Mouse (Mus musculus): ENCODE results near the gene Pyy. TPM values are rescaled to one million over a fixed set of nuclear protein-coding genes. Genes with fewer than 3 reads are reported as not detected.

Pyy gene
- polyA plus RNA-seq, 2 experiments = 0.22 TPM; not detected in 1

- no peaks in the 10 kb centered on the region for H3K9me3 ChIP-seq (ENCODE audit: control insufficient read depth, low read length)
- DNase-seq (ENCODE audit: low read depth in 3 of 3, low spot score in 3 of 3) = peak; percentile 74 to 80 (median 78)
- 2% methylated on average over 18 of the region's 18 CpGs for WGBS (ENCODE audit: insufficient replicate concordance)
- peak overlapping the region; percentile 71 for H3K4me2 ChIP-seq (ENCODE audit: low read depth)
- peak overlapping the region; percentile 83 for H3K27ac ChIP-seq
- peaks cover 26 to 35% of the 10 kb centered on the region in 2 experiments for H3K4me1 ChIP-seq (replicated peaks; ENCODE audit: control insufficient read depth in 2 of 2, insufficient read depth in 2 of 2, low read length in 1 of 2)
- no peaks in the 10 kb centered on the region for H3K36me3 ChIP-seq (replicated peaks; ENCODE audit: control insufficient read depth, insufficient read depth, low read depth)
- TF ChIP-seq EP300 (IDR thresholded peaks at IDR 0.05; ENCODE audit: low read depth) = no peak
- peak; percentile 90 for TF ChIP-seq CTCF (IDR thresholded peaks at IDR 0.05; ENCODE audit: low read depth)
- H3K9ac ChIP-seq (replicated peaks) = peak overlapping the region; percentile 53
- H3K27me3 ChIP-seq (ENCODE audit: control insufficient read depth, insufficient read depth, low read length) = peaks cover 10% of the 10 kb centered on the region
- H3K4me3 ChIP-seq (ENCODE audit: insufficient read depth in 1 of 2, low read depth in 2 of 2, low read length in 2 of 2) = peak overlapping the region; percentile 35 to 47
- peak; percentile 90 for ATAC-seq (ENCODE audit: insufficient read depth)
Observed at GRCm38 (mm10) chr11:102096887-102097391, 10.7 kb downstream of the Pyy start.

GRCm38 (mm10) chr11:102096446-102096845 is 11.2 kb downstream of the Pyy start:
- Histone ChIP-seq H3K27ac (peak overlapping the region; percentile 83), H3K4me3 (ENCODE audit: insufficient read depth in 1 of 2, low read depth in 2 of 2, low read length in 2 of 2) (peak overlapping the region; percentile 35 to 40; a peak in 3 of 4 replicates), H3K36me3 (replicated peaks; ENCODE audit: control insufficient read depth, insufficient read depth, low read depth) (no peaks in the 10 kb centered on the region), H3K4me1 (replicated peaks; ENCODE audit: control insufficient read depth in 2 of 2, insufficient read depth in 2 of 2, low read length in 1 of 2) (peaks cover 26 to 35% of the 10 kb centered on the region in 2 experiments), H3K27me3 (ENCODE audit: control insufficient read depth, insufficient read depth, low read length) (peaks cover 7% of the 10 kb centered on the region), H3K9ac (replicated peaks) (peak overlapping the region; percentile 29), H3K9me3 (ENCODE audit: control insufficient read depth, low read length) (no peaks in the 10 kb centered on the region), H3K4me2 (ENCODE audit: low read depth) (peak overlapping the region; percentile 71)
- peak; percentile 38 for ATAC-seq (ENCODE audit: insufficient read depth)
- no peak for DNase-seq (ENCODE audit: low read depth in 3 of 3, low spot score in 3 of 3)
- WGBS (ENCODE audit: insufficient replicate concordance) = 39% methylated on average over 5 of the region's 5 CpGs
- TF ChIP-seq CTCF (IDR thresholded peaks at IDR 0.05; ENCODE audit: low read depth) = no peak
- no peak for TF ChIP-seq EP300 (IDR thresholded peaks at IDR 0.05; ENCODE audit: low read depth)

DNA sequence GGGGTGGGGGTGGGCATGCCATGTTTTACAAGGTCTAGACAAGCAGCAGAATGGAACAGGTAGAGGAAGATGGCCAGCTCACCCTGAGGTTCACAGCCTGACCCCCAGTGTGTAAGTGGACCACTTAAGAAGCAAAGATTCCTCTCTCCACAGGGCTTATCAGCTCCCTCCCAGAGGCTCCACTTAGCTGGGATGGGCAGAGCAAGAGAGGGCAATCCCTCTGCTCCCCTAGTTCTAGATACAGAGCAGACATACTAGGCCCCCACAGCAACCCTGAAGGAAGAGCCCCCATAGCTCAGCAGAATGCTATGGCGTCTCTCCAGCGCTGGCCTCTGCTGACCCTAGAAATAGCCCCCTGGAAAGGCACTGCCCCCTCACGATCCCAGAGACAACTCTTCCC is 12.0 kb downstream of the Pyy start:
- H3K36me3 ChIP-seq (replicated peaks; ENCODE audit: control insufficient read depth, insufficient read depth, low read depth) = no peaks in the 10 kb centered on the region
- ATAC-seq (ENCODE audit: insufficient read depth) = no peak; the same call in 1 of the 2 replicates
- peaks cover 4% of the 10 kb centered on the region for H3K27me3 ChIP-seq (ENCODE audit: control insufficient read depth, insufficient read depth, low read length)
- no peak overlapping the region for H3K4me3 ChIP-seq (ENCODE audit: insufficient read depth in 1 of 2, low read depth in 2 of 2, low read length in 2 of 2)
- H3K9me3 ChIP-seq (ENCODE audit: control insufficient read depth, low read length) = no peaks in the 10 kb centered on the region
- peak overlapping the region; percentile 71 for H3K4me2 ChIP-seq (ENCODE audit: low read depth)
- no peak for DNase-seq (ENCODE audit: low read depth in 3 of 3, low spot score in 3 of 3)
- H3K9ac ChIP-seq (replicated peaks) = peak overlapping the region; percentile 25
- TF ChIP-seq CTCF (IDR thresholded peaks at IDR 0.05; ENCODE audit: low read depth) (no peak), EP300 (IDR thresholded peaks at IDR 0.05; ENCODE audit: low read depth) (no peak)
- peak overlapping the region; percentile 83; the same call in 1 of the 2 replicates for H3K27ac ChIP-seq
- 65% methylated on average over 3 of the region's 3 CpGs for WGBS (ENCODE audit: insufficient replicate concordance)
- H3K4me1 ChIP-seq (replicated peaks; ENCODE audit: control insufficient read depth in 2 of 2, insufficient read depth in 2 of 2, low read length in 1 of 2) = peaks cover 26 to 35% of the 10 kb centered on the region in 2 experiments

- DNase-seq (ENCODE audit: low read depth in 3 of 3, low spot score in 3 of 3) (peak; percentile 88 to 90 (median 89)), ATAC-seq (ENCODE audit: insufficient read depth) (peak; percentile 85)
- H3K9ac ChIP-seq (replicated peaks) = peak overlapping the region; percentile 98
- H3K27me3 ChIP-seq (ENCODE audit: control insufficient read depth, insufficient read depth, low read length) = no peaks in the 10 kb centered on the region
- no peaks in the 10 kb centered on the region for H3K9me3 ChIP-seq (ENCODE audit: control insufficient read depth, low read length)
- peak overlapping the region; percentile 92 to 95 for H3K4me3 ChIP-seq (ENCODE audit: insufficient read depth in 1 of 2, low read depth in 2 of 2, low read length in 2 of 2)
- peak overlapping the region; percentile 95 for H3K27ac ChIP-seq
- peak overlapping the region; percentile 90 for H3K4me2 ChIP-seq (ENCODE audit: low read depth)
- peak; percentile 72 for TF ChIP-seq CTCF (IDR thresholded peaks at IDR 0.05; ENCODE audit: low read depth)
- TF ChIP-seq EP300 (IDR thresholded peaks at IDR 0.05; ENCODE audit: low read depth) = peak; percentile 73
- 1% methylated on average over 20 of the region's 20 CpGs for WGBS (ENCODE audit: insufficient replicate concordance)
- peaks cover 17 to 29% of the 10 kb centered on the region in 2 experiments for H3K4me1 ChIP-seq (replicated peaks; ENCODE audit: control insufficient read depth in 2 of 2, insufficient read depth in 2 of 2, low read length in 1 of 2)
- H3K36me3 ChIP-seq (replicated peaks; ENCODE audit: control insufficient read depth, insufficient read depth, low read depth) = peaks cover 2% of the 10 kb centered on the region; the same call in 1 of the 2 replicates
Observed at GRCm38 (mm10) chr11:102089088-102089808, 18.4 kb downstream of the Pyy start.

All from liver, embryonic 14.5 days (tissue).